Mouse (Mus musculus): Measurements from ENCODE around the gene Mrpl20.

DNA sequence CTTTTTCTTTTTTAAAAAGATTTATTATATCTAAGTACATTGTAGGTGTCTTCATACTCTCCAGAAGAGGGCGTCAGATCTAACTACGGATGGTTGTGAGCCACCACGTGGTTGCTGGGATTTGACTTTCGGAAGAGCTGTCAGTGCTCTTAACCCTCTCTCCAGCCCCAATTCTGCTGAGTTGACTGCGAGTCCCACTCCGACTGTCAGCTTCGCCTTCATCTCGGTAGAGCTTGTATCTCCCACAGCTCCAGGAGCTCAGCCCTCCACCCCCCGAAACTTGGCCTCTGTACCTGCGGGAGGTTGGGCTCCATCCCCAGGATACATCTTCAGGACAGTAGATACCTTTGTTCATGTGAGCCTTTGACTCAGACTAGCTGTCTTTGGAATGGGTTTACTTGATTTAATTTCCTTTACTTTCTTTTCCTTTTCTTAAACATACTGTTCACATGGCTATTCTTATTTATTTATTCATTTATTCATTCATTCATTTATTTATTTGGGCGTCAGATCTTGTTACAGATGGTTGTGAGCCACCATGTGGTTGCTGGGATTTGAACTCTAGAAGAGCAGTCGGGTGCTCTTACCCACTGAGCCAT, at the start of gene Mrpl20:
- no peak for TF ChIP-seq CTCF (IDR thresholded peaks at IDR 0.05; ENCODE audit: low read depth, low read length)
- no peak for TF ChIP-seq GATA1 (IDR thresholded peaks at IDR 0.05; ENCODE audit: borderline replicate concordance, low read length)
- no peak for TF ChIP-seq TAL1 (conservative IDR thresholded peaks at IDR 0.05; ENCODE audit: low read depth, low read length)
- no peak for TF ChIP-seq POLR2AphosphoS5 (IDR thresholded peaks at IDR 0.05; ENCODE audit: insufficient replicate concordance, low read depth, low read length)
